In genomic region chr5:116367923-116368322, GRCm38 (mm10) we compare ENCODE assay signal across 16 mouse cellular contexts. TPM values are rescaled to one million over a fixed set of nuclear protein-coding genes. Genes with fewer than 3 reads are reported as not detected.
"Had no signal": no experiment of that assay in that cellular context is flagged by ENCODE, and none has a peak within 500 bp of the region (broad histone marks: within the 10 kb centered on the region; RNA-seq: fewer than 3 reads in every experiment).

No protein-coding gene starts in this region.

- DNase-seq: kidney, adult 18-20 months; kidney, postnatal 10 days; kidney, postnatal 4 days; liver; liver, embryonic 13.5 days; liver, postnatal 0 days; lung, postnatal 14 days; right cerebral cortex, adult 18-20 months; right cerebral cortex, postnatal 25 days had no signal

- H3K4me2 ChIP-seq: intestine, embryonic 15.5 days; liver, embryonic 13.5 days; lung, embryonic 15.5 days had no signal

- H3K4me1 ChIP-seq: intestine, embryonic 15.5 days; liver, embryonic 13.5 days; lung, embryonic 15.5 days; megakaryocyte, embryonic 14.5 days had no signal

- H3K27me3 ChIP-seq: intestine, embryonic 15.5 days; limb, embryonic 12.5 days; liver, embryonic 13.5 days; lung, embryonic 15.5 days; megakaryocyte, embryonic 14.5 days had no signal

- H3K36me3 ChIP-seq: intestine, embryonic 15.5 days; limb, embryonic 12.5 days; liver, embryonic 13.5 days; lung, embryonic 15.5 days had no signal

- ATAC-seq: liver, postnatal 0 days had no signal

- H3K4me3 ChIP-seq: intestine, embryonic 15.5 days; layer of hippocampus, adult 2 months; limb, embryonic 12.5 days; liver, embryonic 13.5 days; lung, embryonic 15.5 days had no signal

- H3K9ac ChIP-seq: intestine, embryonic 15.5 days; limb, embryonic 12.5 days; liver, embryonic 13.5 days; liver, postnatal 0 days; lung, embryonic 15.5 days had no signal

- H3K27ac ChIP-seq: intestine, embryonic 15.5 days; layer of hippocampus, adult 2 months; liver, embryonic 13.5 days; lung, embryonic 15.5 days; macrophage had no signal

- H3K9me3 ChIP-seq: intestine, embryonic 15.5 days; limb, embryonic 12.5 days; lung, embryonic 15.5 days had no signal

RNA-seq across cellular contexts. Expression of gene Hspb8, which starts 54.7 kb away (rescaled TPM):
- total RNA-seq: neutrophil, adult 5-6 weeks had no signal
